Mouse (Mus musculus) hindlimb bud, embryonic 11.5 days (tissue): Measurements from ENCODE around the gene Mdh1.
"Not testable (repeated sequence)": the region's sequence is repeated elsewhere in the genome, so short reads cannot be mapped to it uniquely, and the experiment has no call there.

Source experiments
- DNase-seq: peaks from one replicate; pipeline ENCODE4 v3.0.0-alpha.2; 2012; ENCODE audit warnings: low read depth, low spot score; ENCODE audit errors: extremely low spot score

Gene Mdh1

GRCm38 (mm10) chr11:21546671-21547070 lies 25.5 kb downstream of the Mdh1 start:
- DNase-seq: no peak

GRCm38 (mm10) chr11:21545951-21546350 lies 26.2 kb downstream of the Mdh1 start:
- DNase-seq: no peak

GRCm38 (mm10) chr11:21545021-21545420 lies 27.1 kb downstream of the Mdh1 start:
- DNase-seq: no peak

- no peak for DNase-seq
These were observed 29.4 kb downstream of the Mdh1 start for GRCm38 (mm10) chr11:21542731-21543130.

- no peak for DNase-seq
These were observed 31.5 kb downstream of the Mdh1 start for GRCm38 (mm10) chr11:21540622-21541021.

- no peak for DNase-seq
These were observed 32.1 kb downstream of the Mdh1 start for GRCm38 (mm10) chr11:21540072-21540471.

GRCm38 (mm10) chr11:21530856-21531255 lies 41.3 kb downstream of the Mdh1 start:
- DNase-seq: not testable (repeated sequence)

GRCm38 (mm10) chr11:21528676-21529394 lies 43.3 kb downstream of the Mdh1 start:
- no peak for DNase-seq

GRCm38 (mm10) chr11:21517726-21518125 lies 54.4 kb downstream of the Mdh1 start:
- DNase-seq: no peak

- not testable (repeated sequence) for DNase-seq
These were observed 55.8 kb downstream of the Mdh1 start for GRCm38 (mm10) chr11:21516396-21516795.

GRCm38 (mm10) chr11:21510577-21510976 lies 61.6 kb downstream of the Mdh1 start:
- not testable (repeated sequence) for DNase-seq

- DNase-seq: not testable (repeated sequence)
These were observed 63.5 kb downstream of the Mdh1 start for GRCm38 (mm10) chr11:21508713-21509112.

- DNase-seq: not testable (repeated sequence)
These were observed 65.1 kb downstream of the Mdh1 start for GRCm38 (mm10) chr11:21507073-21507472.
